18 mouse cellular contexts compared by ENCODE assay signal in genomic region chr16:73927481-73927880, GRCm38 (mm10).
DNase-seq lines count a peak whose midpoint lies in the region; ATAC-seq and TF ChIP-seq lines count a peak whose summit lies in the region.
"Had no signal": no experiment of that assay in that cellular context is flagged by ENCODE, and none has a peak within 500 bp of the region (broad histone marks: within the 10 kb centered on the region; RNA-seq: fewer than 3 reads in every experiment).

No protein-coding gene starts in this region.

- no peak overlapping the region for H3K9ac ChIP-seq in forebrain, embryonic 12.5 days
- no peak overlapping the region for H3K9ac ChIP-seq in forebrain, embryonic 15.5 days (replicated peaks)
- H3K9ac ChIP-seq in forebrain, embryonic 14.5 days (ENCODE audit: low read length), result no peak overlapping the region
- H3K9ac ChIP-seq in forebrain, postnatal 0 days, result no peak overlapping the region
- H3K9ac ChIP-seq: embryonic facial prominence, embryonic 12.5 days had no signal

- DNase-seq in forebrain, embryonic 14.5 days (ENCODE audit: low spot score), result peak; percentile 21
- DNase-seq in forebrain, postnatal 0 days, result no peak
- peak; percentile 58 for DNase-seq in brain, embryonic 14.5 days (ENCODE audit: low read depth)
- DNase-seq in retina, embryonic 14.5 days (ENCODE audit: low spot score), result peak; percentile 39
- no peak for DNase-seq in neural tube, embryonic 10.5 days (ENCODE audit: extremely low spot score, low spot score)
- DNase-seq: adrenal gland, adult 2 months; adrenal gland, postnatal 10 days; adrenal gland, postnatal 25 days; cerebellum, adult 11-12 months; cerebellum, adult 2 months; cerebellum, adult 9-10 months; cerebellum, postnatal 10 days; cerebellum, postnatal 25 days had no signal

- H3K4me1 ChIP-seq in forebrain, embryonic 12.5 days, result peaks cover 3% of the 10 kb centered on the region; the same call in 1 of the 2 replicates
- no peaks in the 10 kb centered on the region for H3K4me1 ChIP-seq in forebrain, embryonic 15.5 days
- H3K4me1 ChIP-seq in forebrain, embryonic 14.5 days (ENCODE audit: control insufficient read depth, insufficient read depth, low read length), result no peaks in the 10 kb centered on the region
- H3K4me1 ChIP-seq in forebrain, postnatal 0 days (ENCODE audit: insufficient read depth), result no peaks in the 10 kb centered on the region
- H3K4me1 ChIP-seq: embryonic facial prominence, embryonic 10.5 days; embryonic facial prominence, embryonic 12.5 days had no signal

- TF ChIP-seq POLR2A in brain, embryonic 14.5 days (IDR thresholded peaks at IDR 0.05; ENCODE audit: borderline replicate concordance, extremely low read depth, insufficient read depth, insufficient read length, poor library complexity, severe bottlenecking), result no peak

- H3K36me3 ChIP-seq in forebrain, embryonic 12.5 days (replicated peaks), result no peaks in the 10 kb centered on the region
- no peaks in the 10 kb centered on the region for H3K36me3 ChIP-seq in forebrain, embryonic 15.5 days
- H3K36me3 ChIP-seq in forebrain, embryonic 14.5 days (ENCODE audit: control insufficient read depth, insufficient read depth, low read length), result no peaks in the 10 kb centered on the region
- 0 out of 2 replicates have a peak, but pooled peaks cover 4% of the 10 kb centered on the region for H3K36me3 ChIP-seq in forebrain, postnatal 0 days (ENCODE audit: insufficient read depth)
- H3K36me3 ChIP-seq: embryonic facial prominence, embryonic 10.5 days; embryonic facial prominence, embryonic 12.5 days had no signal

- peak; percentile 49; the same call in 1 of the 2 replicates for ATAC-seq in forebrain, embryonic 12.5 days (ENCODE audit: low FRiP score)
- no peak for ATAC-seq in forebrain, embryonic 15.5 days (replicated peaks)
- 0 out of 2 replicates have a peak, but pooled peaks have one; percentile 15 for ATAC-seq in forebrain, embryonic 14.5 days
- ATAC-seq in forebrain, postnatal 0 days, result no peak
- ATAC-seq in megakaryocyte, adult 5-6 weeks (ENCODE audit: poor library complexity, severe bottlenecking), result no peak

- H3K4me2 ChIP-seq in forebrain, embryonic 12.5 days, result no peak overlapping the region
- no peak overlapping the region for H3K4me2 ChIP-seq in forebrain, embryonic 15.5 days (replicated peaks)
- no peak overlapping the region for H3K4me2 ChIP-seq in forebrain, embryonic 14.5 days (ENCODE audit: low read length)
- H3K4me2 ChIP-seq in forebrain, postnatal 0 days (ENCODE audit: low read depth), result no peak overlapping the region
- H3K4me2 ChIP-seq: embryonic facial prominence, embryonic 12.5 days had no signal

- no peak overlapping the region for H3K27ac ChIP-seq in forebrain, embryonic 12.5 days
- no peak overlapping the region for H3K27ac ChIP-seq in forebrain, embryonic 15.5 days (replicated peaks)
- no peak overlapping the region for H3K27ac ChIP-seq in forebrain, embryonic 14.5 days (ENCODE audit: low read depth, low read length)
- H3K27ac ChIP-seq in forebrain, postnatal 0 days (ENCODE audit: low read depth, low read length), result no peak overlapping the region
- H3K27ac ChIP-seq: embryonic facial prominence, embryonic 10.5 days; embryonic facial prominence, embryonic 12.5 days had no signal

- H3K4me3 ChIP-seq in forebrain, embryonic 12.5 days (replicated peaks), result no peak overlapping the region
- no peak overlapping the region for H3K4me3 ChIP-seq in forebrain, embryonic 15.5 days
- H3K4me3 ChIP-seq in forebrain, embryonic 14.5 days (ENCODE audit: low read depth, low read length), result no peak overlapping the region
- no peak overlapping the region for H3K4me3 ChIP-seq in forebrain, postnatal 0 days (ENCODE audit: low read depth, low read length)
- H3K4me3 ChIP-seq: embryonic facial prominence, embryonic 10.5 days; embryonic facial prominence, embryonic 12.5 days had no signal

- H3K9me3 ChIP-seq in forebrain, embryonic 12.5 days, result no peaks in the 10 kb centered on the region
- H3K9me3 ChIP-seq in forebrain, embryonic 15.5 days, result no peaks in the 10 kb centered on the region
- no peaks in the 10 kb centered on the region for H3K9me3 ChIP-seq in forebrain, embryonic 14.5 days (replicated peaks; ENCODE audit: control insufficient read depth, low read length)
- no peaks in the 10 kb centered on the region for H3K9me3 ChIP-seq in forebrain, postnatal 0 days (ENCODE audit: low read length)
- H3K9me3 ChIP-seq: embryonic facial prominence, embryonic 10.5 days; embryonic facial prominence, embryonic 12.5 days had no signal

- no peak for TF ChIP-seq CTCF in forebrain, postnatal 0 days (IDR thresholded peaks at IDR 0.05; ENCODE audit: low read depth)
- TF ChIP-seq CTCF in brain, embryonic 14.5 days (IDR thresholded peaks at IDR 0.05; ENCODE audit: borderline replicate concordance, extremely low read depth, insufficient read depth, insufficient read length), result no peak

- WGBS in forebrain, embryonic 12.5 days, result 8% methylated on average over 3 of the region's 3 CpGs
- WGBS in forebrain, embryonic 15.5 days, result 12% methylated on average over 3 of the region's 3 CpGs
- 10% methylated on average over 3 of the region's 3 CpGs for WGBS in forebrain, embryonic 14.5 days
- WGBS in forebrain, postnatal 0 days, result 16% methylated on average over 3 of the region's 3 CpGs

- no peaks in the 10 kb centered on the region for H3K27me3 ChIP-seq in forebrain, embryonic 12.5 days
- H3K27me3 ChIP-seq in forebrain, embryonic 15.5 days, result no peaks in the 10 kb centered on the region
- no peaks in the 10 kb centered on the region for H3K27me3 ChIP-seq in forebrain, embryonic 14.5 days (replicated peaks; ENCODE audit: control insufficient read depth, insufficient read depth, low read length)
- H3K27me3 ChIP-seq in forebrain, postnatal 0 days (ENCODE audit: insufficient read depth, low read length), result no peaks in the 10 kb centered on the region
- H3K27me3 ChIP-seq: embryonic facial prominence, embryonic 12.5 days had no signal

Comparison
In these comparisons a context has a peak if more than half of its experiments do, and no peak if none do; other contexts are left out.
1. ATAC-seq: peak in forebrain, embryonic 12.5 days (single experiment) and forebrain, embryonic 14.5 days (single experiment); none in forebrain, embryonic 15.5 days (single experiment), forebrain, postnatal 0 days (single experiment) and megakaryocyte, adult 5-6 weeks (single experiment).
2. DNase-seq: peak in forebrain, embryonic 14.5 days (single experiment), brain, embryonic 14.5 days (single experiment) and retina, embryonic 14.5 days (single experiment); none in forebrain, postnatal 0 days (single experiment) and neural tube, embryonic 10.5 days (single experiment).